ENCODE assay signal across 7 mouse cellular contexts in the genomic region with DNA sequence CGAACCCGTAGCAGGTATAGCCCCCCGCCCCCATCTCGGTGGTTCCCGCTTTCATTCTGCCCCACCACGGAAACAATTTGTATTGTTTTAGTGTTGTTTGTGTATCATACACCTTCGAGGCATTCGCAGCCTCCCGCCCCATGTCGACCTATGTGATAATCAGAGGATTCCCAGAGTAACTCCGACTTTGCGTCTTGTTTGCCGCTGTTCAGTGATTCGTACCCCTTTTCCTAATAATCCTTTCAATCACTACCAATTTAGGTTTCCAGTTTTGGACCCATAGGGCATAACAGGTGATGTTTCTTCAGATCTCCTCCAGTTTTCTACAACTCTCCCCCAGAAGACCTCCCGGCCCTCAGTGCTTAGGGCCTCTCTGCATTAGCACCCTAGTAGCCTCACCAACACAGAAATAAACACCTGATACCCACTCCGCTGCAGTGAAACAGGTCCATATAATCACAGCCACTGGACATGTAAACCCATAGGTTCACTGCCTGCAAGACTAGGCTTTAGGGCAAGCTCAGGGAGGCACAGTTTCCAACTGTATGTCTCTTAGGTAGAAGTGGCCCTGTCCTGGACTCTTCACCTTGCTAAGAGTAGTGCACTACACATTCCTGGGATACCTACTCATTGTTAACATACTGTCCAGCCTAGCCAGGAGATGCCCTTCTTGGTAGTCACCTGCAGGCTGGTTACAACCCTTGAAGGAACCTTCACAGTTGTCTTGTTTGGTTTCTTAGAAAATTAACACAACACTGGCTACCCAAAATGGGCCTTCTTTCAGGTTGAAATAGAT. TPM values are rescaled to one million over a fixed set of nuclear protein-coding genes. Genes with fewer than 3 reads are reported as not detected.
DNase-seq lines count a peak whose midpoint lies in the region; ATAC-seq and TF ChIP-seq lines count a peak whose summit lies in the region.

No protein-coding gene starts in this region.

- ATAC-seq in forebrain, embryonic 12.5 days (ENCODE audit: low FRiP score) = no peak
- no peak for ATAC-seq in stomach, embryonic 14.5 days (ENCODE audit: insufficient number of reproducible peaks, insufficient read depth, low FRiP score, low read depth)

- H3K27ac ChIP-seq in forebrain, embryonic 12.5 days = peak overlapping the region; percentile 77; the same call in 1 of the 2 replicates
- H3K27ac ChIP-seq in liver, adult 2 months (replicated peaks; ENCODE audit: insufficient read depth, low read depth, low read length) = no peak overlapping the region
- H3K27ac ChIP-seq in stomach, embryonic 14.5 days (ENCODE audit: low read length) = no peak overlapping the region

- peak overlapping the region; percentile 81 for H3K9ac ChIP-seq in forebrain, embryonic 12.5 days
- peak overlapping the region; percentile 88 for H3K9ac ChIP-seq in liver, adult 2 months (ENCODE audit: low read depth, low read length)
- peak overlapping the region; percentile 82 for H3K9ac ChIP-seq in stomach, embryonic 14.5 days (replicated peaks; ENCODE audit: low read depth, low read length)

- peak overlapping the region; percentile 78 for H3K4me2 ChIP-seq in forebrain, embryonic 12.5 days
- peak overlapping the region; percentile 61 for H3K4me2 ChIP-seq in stomach, embryonic 14.5 days (replicated peaks; ENCODE audit: low read depth, low read length)

- H3K36me3 ChIP-seq in forebrain, embryonic 12.5 days (replicated peaks) = peaks cover 13% of the 10 kb centered on the region
- peaks cover 8% of the 10 kb centered on the region; the same call in 1 of the 2 replicates for H3K36me3 ChIP-seq in liver, adult 2 months (ENCODE audit: control insufficient read depth, insufficient read depth, low read length)
- no peaks in the 10 kb centered on the region for H3K36me3 ChIP-seq in stomach, embryonic 14.5 days (ENCODE audit: control insufficient read depth, insufficient read depth, low read length)

- TF ChIP-seq POLR2A in liver, adult 2 months (IDR thresholded peaks at IDR 0.05; ENCODE audit: extremely low read depth, insufficient read depth, low read length) = no peak

- peak; percentile 4 for DNase-seq in thymus, postnatal 14 days
- no peak for DNase-seq in thymus, postnatal 36 days
- no peak for DNase-seq in liver, adult 2 months (ENCODE audit: extremely low read depth, low read depth, low spot score)
- DNase-seq in right cerebral cortex, postnatal 25 days = no peak
- no peak for DNase-seq in layer of hippocampus, adult 9-11 months

- WGBS in forebrain, embryonic 12.5 days = 6% methylated on average over 16 of the region's 16 CpGs
- WGBS in liver, adult 2 months = 5% methylated on average over 16 of the region's 16 CpGs
- 7% methylated on average over 16 of the region's 16 CpGs for WGBS in stomach, embryonic 14.5 days

- H3K4me3 ChIP-seq in forebrain, embryonic 12.5 days (replicated peaks) = peak overlapping the region; percentile 81
- H3K4me3 ChIP-seq in liver, adult 2 months (ENCODE audit: insufficient read depth, low read depth, low read length) = peak overlapping the region; percentile 95
- H3K4me3 ChIP-seq in stomach, embryonic 14.5 days (ENCODE audit: low read depth, low read length) = peak overlapping the region; percentile 76

- peaks cover 3% of the 10 kb centered on the region; the same call in 1 of the 2 replicates for H3K79me2 ChIP-seq in liver, adult 2 months (ENCODE audit: control insufficient read depth, insufficient read depth, low read length)

- no peak for TF ChIP-seq CTCF in liver, adult 2 months (IDR thresholded peaks at IDR 0.05; ENCODE audit: low read depth, low read length)

- peaks cover 12% of the 10 kb centered on the region for H3K4me1 ChIP-seq in forebrain, embryonic 12.5 days
- peaks cover 5% of the 10 kb centered on the region for H3K4me1 ChIP-seq in liver, adult 2 months (ENCODE audit: control insufficient read depth, insufficient read depth, low read length)
- peaks cover 4% of the 10 kb centered on the region for H3K4me1 ChIP-seq in stomach, embryonic 14.5 days (ENCODE audit: control insufficient read depth, insufficient read depth, low read length)

- H3K9me3 ChIP-seq in forebrain, embryonic 12.5 days = no peaks in the 10 kb centered on the region
- H3K9me3 ChIP-seq in stomach, embryonic 14.5 days (ENCODE audit: control insufficient read depth, low read depth, low read length) = no peaks in the 10 kb centered on the region

- H3K27me3 ChIP-seq in forebrain, embryonic 12.5 days = no peaks in the 10 kb centered on the region
- H3K27me3 ChIP-seq in liver, adult 2 months (ENCODE audit: control insufficient read depth, insufficient read depth, low read length) = no peaks in the 10 kb centered on the region
- H3K27me3 ChIP-seq in stomach, embryonic 14.5 days (ENCODE audit: control insufficient read depth, insufficient read depth, low read length) = no peaks in the 10 kb centered on the region

RNA-seq across cellular contexts. Expression of a gene that starts 0.9 kb away (rescaled TPM):
- 7.3 and 8.3 TPM in 2 replicates for polyA plus RNA-seq in forebrain, embryonic 12.5 days (2016; fragmentation: Nextera tagmentation; extraction: Ambion mirVana)
- total RNA-seq in liver, adult 2 months (2014; rRNA removed) = 10.8 and 11.7 TPM in 2 replicates
- 4.9 and 5.6 TPM in 2 replicates for polyA plus RNA-seq in liver, adult 2 months (2012; rRNA removed)
- polyA plus RNA-seq in stomach, embryonic 14.5 days (2014; fragmentation: Nextera tagmentation; extraction: Ambion mirVana) = 3.1 and 3.8 TPM in 2 replicates

RNA-seq across cellular contexts. Expression of a gene that starts 44.6 kb away (rescaled TPM):
- polyA plus RNA-seq in forebrain, embryonic 12.5 days (2016; fragmentation: Nextera tagmentation; extraction: Ambion mirVana) = 54.1 and 54.3 TPM in 2 replicates
- 11.3 and 13.0 TPM in 2 replicates for total RNA-seq in liver, adult 2 months (2014; rRNA removed)
- polyA plus RNA-seq in liver, adult 2 months (2012; rRNA removed) = 9.6 and 9.8 TPM in 2 replicates
- polyA plus RNA-seq in stomach, embryonic 14.5 days (2014; fragmentation: Nextera tagmentation; extraction: Ambion mirVana) = 39.0 and 42.8 TPM in 2 replicates

RNA-seq across cellular contexts. Expression of a gene that starts 54.5 kb away (rescaled TPM):
- polyA plus RNA-seq in forebrain, embryonic 12.5 days (2016; fragmentation: Nextera tagmentation; extraction: Ambion mirVana) = 0.10 TPM in 1 of 2 replicates, not detected in the other
- not detected in 2 replicates for total RNA-seq in liver, adult 2 months (2014; rRNA removed)
- polyA plus RNA-seq in liver, adult 2 months (2012; rRNA removed) = 0.06 TPM in 1 of 2 replicates, not detected in the other
- polyA plus RNA-seq in stomach, embryonic 14.5 days (2014; fragmentation: Nextera tagmentation; extraction: Ambion mirVana) = not detected in 2 replicates
